Mouse (Mus musculus) forebrain, embryonic 10.5 days (tissue): Measurements from ENCODE around the gene Kcnh6. TPM values are rescaled to one million over a fixed set of nuclear protein-coding genes. Genes with fewer than 3 reads are reported as not detected.
A peak's percentile ranks its signal among the peaks of the same experiment; 100 is the strongest.
"Not testable (repeated sequence)": the region's sequence is repeated elsewhere in the genome, so short reads cannot be mapped to it uniquely, and the experiment has no call there.

ENCODE experiments used
- DNase-seq: peaks from one replicate; pipeline ENCODE4 v3.0.0-alpha.2; 2017; ENCODE audit warnings: low spot score; ENCODE audit errors: extremely low spot score
- H3K27ac ChIP-seq: fragments of 300-500 bp; sonication (generic); 2 replicates; pipeline ENCODE4 v1.5.1; 2016; ENCODE audit warnings: mild to moderate bottlenecking
- H3K27me3 ChIP-seq: fragments of 300-500 bp; sonication (generic); 2 replicates; pipeline ENCODE4 v1.6.1; 2016; ENCODE audit warnings: mild to moderate bottlenecking; ENCODE audit not compliant: poor library complexity, severe bottlenecking
- H3K36me3 ChIP-seq: fragments of 300-500 bp; sonication (generic); replicated peaks from 2 replicates; pipeline ENCODE4 v1.6.1; 2016; ENCODE audit warnings: mild to moderate bottlenecking, moderate library complexity
- H3K4me1 ChIP-seq: fragments of 300-500 bp; sonication (generic); 2 replicates; pipeline ENCODE4 v1.6.1; 2016
- H3K4me3 ChIP-seq: fragments of 300-500 bp; sonication (generic); 2 replicates; pipeline ENCODE4 v1.5.1; 2016; ENCODE audit warnings: mild to moderate bottlenecking, moderate library complexity
- H3K9me3 ChIP-seq: fragments of 300-500 bp; sonication (generic); 2 replicates; pipeline ENCODE4 v1.6.1; 2016; ENCODE audit warnings: mild to moderate bottlenecking, moderate library complexity
- WGBS: fragments of 180-500 bp; shearing (Covaris S2); methylation state at CpG from one replicate; pipeline ENCODE4 v1.1.7; 2016; 5-methylcytosine and 5-hydroxymethylcytosine counted together
- polyA plus RNA-seq: library from polyadenylated mRNA; unstranded; fragments of >200 nt; fragmentation: Nextera tagmentation; extraction: Ambion mirVana; gene quantifications from 2 replicates; pipeline ENCODE4 v1.2.1, GENCODE M21; 2016

Kcnh6 gene
- polyA plus RNA-seq, 1 experiment from 2014 or later: 0.58 TPM

DNA sequence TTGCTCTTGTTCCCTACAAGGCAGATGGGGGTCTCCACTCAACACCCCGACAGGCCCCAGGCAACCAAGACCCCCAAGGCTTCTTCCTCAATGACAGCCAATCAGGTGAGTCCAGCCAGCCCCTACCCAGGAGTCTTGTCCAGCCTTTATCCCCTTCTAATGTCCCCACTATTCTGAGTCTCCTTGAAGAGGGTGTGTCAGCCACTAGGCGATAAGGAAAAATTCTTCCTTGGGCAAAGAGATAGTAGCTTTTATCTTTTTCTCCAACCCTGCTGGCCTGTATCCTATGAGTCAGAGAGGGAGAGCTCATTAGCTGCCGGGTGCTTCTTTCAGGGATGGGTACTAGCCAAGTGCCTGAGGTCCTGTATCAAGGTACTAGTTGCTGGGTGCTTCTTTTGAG is 17.9 kb downstream of the Kcnh6 start:
- H3K27ac ChIP-seq: no peak overlapping the region
- 86% methylated on average over 3 of the region's 3 CpGs for WGBS
- no peaks in the 10 kb centered on the region for H3K9me3 ChIP-seq
- H3K36me3 ChIP-seq: peaks cover 7% of the 10 kb centered on the region
- DNase-seq: no peak
- H3K27me3 ChIP-seq: peaks cover 21% of the 10 kb centered on the region
- H3K4me3 ChIP-seq: no peak overlapping the region
- H3K4me1 ChIP-seq: peaks cover under 1% of the 10 kb centered on the region; the same call in 1 of the 2 replicates

- no peak overlapping the region for H3K27ac ChIP-seq
- no peaks in the 10 kb centered on the region for H3K4me1 ChIP-seq
- peaks cover 7% of the 10 kb centered on the region for H3K36me3 ChIP-seq
- no peak for DNase-seq
- no peak overlapping the region for H3K4me3 ChIP-seq
- H3K27me3 ChIP-seq: peaks cover 12% of the 10 kb centered on the region
- 53% methylated on average over 11 of the region's 11 CpGs for WGBS
- H3K9me3 ChIP-seq: no peaks in the 10 kb centered on the region
Observed at GRCm38 (mm10) chr11:106026465-106027151, 18.7 kb downstream of the Kcnh6 start.

DNA sequence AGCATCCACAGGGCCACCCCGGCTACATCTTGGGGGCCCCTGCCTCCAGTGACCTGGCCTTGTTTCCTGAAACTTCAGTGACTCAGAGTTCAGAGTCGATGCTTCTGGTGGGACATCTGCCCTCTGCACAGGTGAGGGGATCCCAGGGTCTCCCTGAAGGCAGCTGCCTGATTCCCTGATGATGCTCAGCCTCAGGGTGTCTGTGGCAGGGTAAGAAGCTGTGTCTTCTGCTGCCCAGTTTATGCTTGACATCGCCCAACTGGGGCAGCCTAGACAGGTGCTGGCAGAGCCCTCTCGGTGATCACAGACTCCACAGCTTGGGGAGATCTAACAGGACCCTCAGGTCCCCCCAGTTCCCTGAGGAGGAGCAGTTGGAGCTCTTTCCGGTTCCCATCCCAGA is 19.7 kb downstream of the Kcnh6 start:
- DNase-seq: no peak
- Histone ChIP-seq H3K4me1 (no peaks in the 10 kb centered on the region), H3K4me3 (no peak overlapping the region), H3K27ac (no peak overlapping the region), H3K36me3 (peaks cover 7% of the 10 kb centered on the region), H3K9me3 (peaks cover 2% of the 10 kb centered on the region; the same call in 1 of the 2 replicates), H3K27me3 (0 out of 2 replicates have a peak, but pooled peaks cover 2% of the 10 kb centered on the region)
- WGBS: 87% methylated on average over 5 of the region's 5 CpGs

- DNase-seq, H3K36me3 ChIP-seq, H3K9me3 ChIP-seq, H3K27me3 ChIP-seq: not testable (repeated sequence)
- Histone ChIP-seq H3K27ac (peak overlapping the region; percentile 65; the same call in 1 of the 2 replicates), H3K4me1 (peaks cover 16% of the 10 kb centered on the region), H3K4me3 (peak overlapping the region; percentile 47)
- WGBS: 34% methylated on average over 12 of the region's 25 CpGs
Observed at GRCm38 (mm10) chr11:106032074-106032473, 24.1 kb downstream of the Kcnh6 start.

DNA sequence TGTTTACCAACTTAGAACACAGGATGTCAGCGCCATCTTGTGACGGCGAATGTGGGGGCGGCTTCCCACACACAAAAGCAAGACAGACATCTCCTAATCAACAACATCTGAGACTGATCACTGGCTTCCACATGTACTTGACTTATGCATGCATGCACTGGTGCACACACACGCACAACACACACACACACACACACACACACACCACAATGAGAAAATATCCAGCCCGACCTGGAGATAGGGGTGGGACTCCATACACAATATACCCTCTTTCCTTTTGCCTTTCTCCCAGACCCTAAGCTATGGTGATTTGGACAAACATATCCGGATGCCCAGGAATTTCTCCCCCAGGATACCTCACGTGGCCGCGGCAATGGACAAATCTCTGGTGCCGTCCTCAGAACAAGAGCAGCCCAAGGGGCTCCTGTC is 25.6 kb downstream of the Kcnh6 start:
- Histone ChIP-seq H3K4me1 (peaks cover 28% of the 10 kb centered on the region), H3K4me3 (peak overlapping the region; percentile 38), H3K9me3 (peaks cover 2% of the 10 kb centered on the region; the same call in 1 of the 2 replicates), H3K27me3 (no peaks in the 10 kb centered on the region), H3K27ac (peak overlapping the region; percentile 84), H3K36me3 (no peaks in the 10 kb centered on the region)
- DNase-seq: peak; percentile 44
- 38% methylated on average over 11 of the region's 11 CpGs for WGBS

- Histone ChIP-seq H3K4me1 (peaks cover 33% of the 10 kb centered on the region), H3K27me3 (no peaks in the 10 kb centered on the region), H3K27ac (no peak overlapping the region), H3K36me3 (0 out of 2 replicates have a peak, but pooled peaks cover 6% of the 10 kb centered on the region), H3K9me3 (peaks cover 2% of the 10 kb centered on the region; the same call in 1 of the 2 replicates), H3K4me3 (no peak overlapping the region)
- 92% methylated on average over 9 of the region's 9 CpGs for WGBS
- DNase-seq: no peak
Observed at GRCm38 (mm10) chr11:106034986-106035385, 27.1 kb downstream of the Kcnh6 start.

- Histone ChIP-seq H3K27ac (peak within 1 kb of the TSS; percentile 92), H3K36me3 (0 out of 2 replicates have a peak, but pooled peaks cover 10% of the 10 kb centered on the region), H3K4me3 (peak within 1 kb of the TSS; percentile 97), H3K27me3 (no peaks in the 10 kb centered on the region), H3K4me1 (peaks cover 33% of the 10 kb centered on the region), H3K9me3 (peaks cover 1% of the 10 kb centered on the region; the same call in 1 of the 2 replicates)
- peak; percentile 98 for DNase-seq
- under 1% methylated on average over 66 of the region's 66 CpGs for WGBS
Observed at GRCm38 (mm10) chr11:106036548-106037417, 28.9 kb downstream of the Kcnh6 start, which contains the start of gene Dcaf7. Gene Dcaf7, plus strand, starts transcription at chr11:106036872.

DNA sequence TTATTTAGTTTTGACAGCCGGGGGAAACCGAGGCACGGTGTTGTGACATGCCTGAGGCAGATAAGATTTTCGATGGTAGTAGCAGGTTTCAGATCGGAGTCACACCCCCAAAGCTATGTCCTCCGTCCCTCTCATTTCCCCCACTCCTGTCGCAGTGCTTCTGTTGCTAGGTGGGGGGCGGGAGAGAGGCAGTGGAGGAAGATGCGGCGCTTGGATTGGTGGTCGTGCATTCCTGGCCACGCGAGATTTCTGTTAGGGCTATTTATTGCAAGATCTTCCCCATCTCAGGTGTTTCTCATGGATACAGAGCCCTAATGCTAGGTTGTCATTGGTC is 29.5 kb downstream of the Kcnh6 start:
- Histone ChIP-seq H3K27me3 (no peaks in the 10 kb centered on the region), H3K27ac (peak overlapping the region; percentile 92), H3K36me3 (0 out of 2 replicates have a peak, but pooled peaks cover 10% of the 10 kb centered on the region), H3K9me3 (no peaks in the 10 kb centered on the region), H3K4me3 (peak overlapping the region; percentile 97), H3K4me1 (peaks cover 33% of the 10 kb centered on the region)
- 0% methylated on average over 13 of the region's 13 CpGs for WGBS
- peak; percentile 54 for DNase-seq

GRCm38 (mm10) chr11:106044349-106044748 is 36.4 kb downstream of the Kcnh6 start:
- Histone ChIP-seq H3K27ac (no peak overlapping the region), H3K36me3 (peaks cover 44% of the 10 kb centered on the region), H3K4me1 (no peaks in the 10 kb centered on the region), H3K27me3 (no peaks in the 10 kb centered on the region), H3K4me3 (no peak overlapping the region), H3K9me3 (no peaks in the 10 kb centered on the region)
- DNase-seq: no peak

DNA sequence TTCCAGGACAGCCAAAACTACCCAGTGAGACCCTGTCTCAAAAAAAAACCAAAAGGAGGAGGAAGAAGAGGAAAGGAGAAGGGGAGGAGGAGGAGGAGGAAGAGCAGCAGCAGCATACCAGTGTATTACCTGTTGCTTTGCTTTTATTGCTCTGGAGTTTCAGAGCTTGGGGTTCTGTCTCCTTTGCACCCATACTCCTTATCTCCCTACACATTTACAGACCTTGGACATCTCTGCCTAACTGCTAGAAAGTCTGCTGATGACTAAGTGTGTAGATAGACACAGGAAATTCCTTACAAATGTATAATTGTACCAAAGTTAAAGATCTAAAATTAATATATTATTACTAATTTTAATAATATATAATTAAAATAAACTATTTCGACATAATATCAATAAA is 37.3 kb downstream of the Kcnh6 start:
- no peak overlapping the region for H3K4me3 ChIP-seq
- H3K36me3 ChIP-seq: peaks cover 49% of the 10 kb centered on the region
- no peak overlapping the region for H3K27ac ChIP-seq
- no peaks in the 10 kb centered on the region for H3K27me3 ChIP-seq
- WGBS: 96% methylated on average over 1 of the region's 1 CpGs
- DNase-seq: no peak
- H3K4me1 ChIP-seq: no peaks in the 10 kb centered on the region
- no peaks in the 10 kb centered on the region for H3K9me3 ChIP-seq

- Histone ChIP-seq H3K36me3 (peaks cover 52% of the 10 kb centered on the region), H3K4me3 (no peak overlapping the region), H3K27me3 (no peaks in the 10 kb centered on the region), H3K27ac (no peak overlapping the region), H3K4me1 (no peaks in the 10 kb centered on the region), H3K9me3 (no peaks in the 10 kb centered on the region)
- no peak for DNase-seq
- WGBS: 92% methylated on average over 3 of the region's 3 CpGs
Observed at GRCm38 (mm10) chr11:106045780-106046179, 37.9 kb downstream of the Kcnh6 start.

- H3K36me3 ChIP-seq: peaks cover 59% of the 10 kb centered on the region
- DNase-seq: no peak
- no peak overlapping the region for H3K4me3 ChIP-seq
Observed at GRCm38 (mm10) chr11:106046584-106046983, 38.7 kb downstream of the Kcnh6 start.

GRCm38 (mm10) chr11:106053921-106054320 is 46.0 kb downstream of the Kcnh6 start:
- peaks cover 99% of the 10 kb centered on the region for H3K36me3 ChIP-seq
- WGBS: 97% methylated on average over 2 of the region's 2 CpGs
- no peak for DNase-seq

More at GRCm38 (mm10) chr11:106046584-106046983, 38.7 kb downstream of the Kcnh6 start:
- 91% methylated on average over 9 of the region's 9 CpGs for WGBS
- no peaks in the 10 kb centered on the region for H3K9me3 ChIP-seq
- no peaks in the 10 kb centered on the region for H3K4me1 ChIP-seq
- no peaks in the 10 kb centered on the region for H3K27me3 ChIP-seq
- no peak overlapping the region for H3K27ac ChIP-seq

More at GRCm38 (mm10) chr11:106053921-106054320, 46.0 kb downstream of the Kcnh6 start:
- no peaks in the 10 kb centered on the region for H3K4me1 ChIP-seq
- no peaks in the 10 kb centered on the region for H3K27me3 ChIP-seq
- no peaks in the 10 kb centered on the region for H3K9me3 ChIP-seq
- no peak overlapping the region for H3K4me3 ChIP-seq
- no peak overlapping the region for H3K27ac ChIP-seq
